Mouse (Mus musculus) neural tube, embryonic 11.5 days (tissue): Measurements from ENCODE around the gene Rac1. TPM values are rescaled to one million over a fixed set of nuclear protein-coding genes. Genes with fewer than 3 reads are reported as not detected.
"Not testable (repeated sequence)": the region's sequence is repeated elsewhere in the genome, so short reads cannot be mapped to it uniquely, and the experiment has no call there.

Experiments
- ATAC-seq: fragments of 200-750 bp; cut with Nextera tagmentation; 2 replicates; pipeline ENCODE4 v1.8.0; 2017; ENCODE audit warnings: moderate number of reproducible peaks, mild to moderate bottlenecking, moderate TSS enrichment, moderate library complexity; ENCODE audit not compliant: insufficient read depth, low FRiP score, low TSS enrichment
- DNase-seq: peaks from one replicate; pipeline ENCODE4 v3.0.0-alpha.2; 2015; ENCODE audit warnings: low spot score
- H3K27ac ChIP-seq: fragments of 300-500 bp; sonication (generic); 2 replicates; pipeline ENCODE4 v1.5.1; 2014; ENCODE audit warnings: low read depth, mild to moderate bottlenecking, low read length
- H3K27me3 ChIP-seq: fragments of 300-500 bp; sonication (generic); 2 replicates; pipeline ENCODE4 v1.6.1; 2014; ENCODE audit warnings: mild to moderate bottlenecking, low read length, mixed read lengths; ENCODE audit not compliant: control insufficient read depth, insufficient read depth
- H3K36me3 ChIP-seq: fragments of 300-500 bp; sonication (generic); 2 replicates; pipeline ENCODE4 v1.6.1; 2014; ENCODE audit warnings: mild to moderate bottlenecking, low read length, moderate library complexity, mixed read lengths; ENCODE audit not compliant: control insufficient read depth, insufficient read depth
- H3K4me1 ChIP-seq: fragments of 300-500 bp; sonication (generic); 2 replicates; pipeline ENCODE4 v1.6.1; 2014; ENCODE audit warnings: low read length, mixed read lengths; ENCODE audit not compliant: control insufficient read depth, insufficient read depth
- H3K4me2 ChIP-seq: fragments of 300-500 bp; sonication (generic); 2 replicates; pipeline ENCODE4 v1.6.1; 2014; ENCODE audit warnings: low read depth, mild to moderate bottlenecking, moderate library complexity
- H3K4me3 ChIP-seq: fragments of 300-500 bp; sonication (generic); 2 replicates; pipeline ENCODE4 v1.5.1; 2014; ENCODE audit warnings: low read depth, low read length
- H3K9ac ChIP-seq: fragments of 300-500 bp; sonication (generic); 2 replicates; pipeline ENCODE4 v1.6.1; 2014; ENCODE audit warnings: mild to moderate bottlenecking, low read length
- H3K9me3 ChIP-seq: fragments of 300-500 bp; sonication (generic); 2 replicates; pipeline ENCODE4 v1.6.1; 2016; ENCODE audit warnings: low read length; ENCODE audit not compliant: control insufficient read depth
- WGBS: fragments of 180-500 bp; shearing (Covaris S2); extraction: QIAGEN DNeasy Blood & Tissue Kit; methylation state at CpG from one replicate; pipeline ENCODE4 v1.1.7; 2014; 5-methylcytosine and 5-hydroxymethylcytosine counted together
- polyA plus RNA-seq: library from polyadenylated mRNA; unstranded; fragments of >200 nt; fragmentation: Nextera tagmentation; extraction: Ambion mirVana; gene quantifications from 2 replicates; pipeline ENCODE4 v1.2.1, GENCODE M21; 2014

Gene Rac1
- polyA plus RNA-seq: 519 and 552 TPM in 2 replicates

- Histone ChIP-seq H3K4me3 (peak within 1 kb of the TSS; percentile 98), H3K9me3 (no peaks in the 10 kb centered on the region), H3K36me3 (no peaks in the 10 kb centered on the region), H3K4me1 (peaks cover 13% of the 10 kb centered on the region), H3K4me2 (peak within 1 kb of the TSS; percentile 91), H3K9ac (peak within 1 kb of the TSS; percentile 99), H3K27me3 (no peaks in the 10 kb centered on the region), H3K27ac (peak within 1 kb of the TSS; percentile 98)
- peak; percentile 93 for ATAC-seq
- WGBS: 0% methylated on average over 64 of the region's 105 CpGs
- DNase-seq: peak; percentile 98
Observed at GRCm38 (mm10) chr5:143527486-143528307, at the start of gene Rac1. Gene Rac1, minus strand, starts transcription at chr5:143528036.

DNA sequence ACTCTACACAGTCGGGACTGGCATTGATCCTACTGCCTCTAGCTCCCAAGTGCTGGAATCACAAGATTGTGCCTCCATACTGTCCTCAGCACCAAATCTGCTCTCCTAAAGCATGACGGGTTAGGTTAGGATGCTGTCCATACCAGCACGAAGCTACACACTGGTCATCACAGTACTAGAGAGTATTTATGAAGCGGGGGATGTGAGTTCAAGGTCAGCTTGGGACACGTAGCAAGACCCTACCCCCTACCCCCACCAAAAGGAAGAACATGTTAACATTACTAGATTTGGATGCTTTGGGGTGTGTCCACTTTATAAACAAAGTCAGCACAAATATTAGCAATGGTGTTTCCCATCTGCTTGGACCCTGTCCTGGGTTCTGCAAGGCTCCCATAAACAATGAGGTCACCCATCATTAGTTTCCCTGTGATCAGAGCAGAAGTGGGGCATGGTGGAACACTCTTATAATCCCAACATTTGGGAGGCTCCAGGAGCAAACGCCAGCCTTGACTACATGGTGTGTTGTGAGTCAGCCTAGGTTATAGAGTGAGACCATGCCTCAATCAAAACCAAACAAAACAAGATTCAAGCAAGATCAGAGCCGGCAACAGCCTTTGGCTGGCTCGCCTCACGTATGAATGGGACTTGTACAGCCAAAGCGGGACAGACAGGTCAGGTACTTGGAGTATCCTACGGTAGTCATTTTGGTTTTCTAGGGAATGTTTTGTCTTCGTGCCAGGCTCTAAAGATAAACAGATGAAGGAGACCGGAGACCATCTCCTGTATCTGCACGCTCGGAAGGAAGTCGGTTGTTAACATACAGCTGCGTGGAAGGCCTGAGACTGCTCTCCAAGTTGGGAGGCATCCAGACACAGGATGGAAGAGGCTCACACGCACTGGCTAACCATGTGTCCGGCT lies 46.7 kb upstream of the Rac1 start:
- Histone ChIP-seq H3K9ac (no peak overlapping the region), H3K9me3 (no peaks in the 10 kb centered on the region), H3K27me3 (no peaks in the 10 kb centered on the region), H3K4me2 (no peak overlapping the region), H3K27ac (no peak overlapping the region), H3K4me3 (no peak overlapping the region), H3K36me3 (no peaks in the 10 kb centered on the region), H3K4me1 (no peaks in the 10 kb centered on the region)
- ATAC-seq (no peak), DNase-seq (no peak)
- 89% methylated on average over 19 of the region's 19 CpGs for WGBS

DNA sequence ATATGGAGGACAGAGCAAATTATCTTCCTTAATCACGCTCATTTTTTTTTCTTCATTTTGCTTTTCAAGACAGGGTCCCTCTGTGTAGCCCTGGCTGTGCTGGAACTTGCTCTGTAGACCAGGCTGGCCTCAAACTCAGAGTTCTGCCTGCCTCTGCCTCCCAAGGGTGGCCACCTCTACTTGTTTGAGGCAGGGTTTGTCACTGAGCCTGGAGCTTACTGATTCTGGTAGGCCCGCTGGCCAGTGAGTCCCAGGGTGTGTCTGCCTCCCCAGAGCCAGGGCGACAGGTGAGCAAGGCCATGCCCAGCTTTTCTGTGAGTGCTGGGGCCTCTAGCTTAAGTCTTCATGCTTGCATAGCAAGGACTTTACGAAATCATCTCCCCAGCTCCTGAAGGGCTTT lies 45.2 kb upstream of the Rac1 start:
- 87% methylated on average over 4 of the region's 4 CpGs for WGBS
- H3K4me2 ChIP-seq: no peak overlapping the region
- no peaks in the 10 kb centered on the region for H3K4me1 ChIP-seq
- no peak overlapping the region for H3K4me3 ChIP-seq
- ATAC-seq (no peak), DNase-seq (no peak)
- no peaks in the 10 kb centered on the region for H3K36me3 ChIP-seq
- H3K9ac ChIP-seq: no peak overlapping the region
- no peak overlapping the region for H3K27ac ChIP-seq
- H3K9me3 ChIP-seq: no peaks in the 10 kb centered on the region
- no peaks in the 10 kb centered on the region for H3K27me3 ChIP-seq

DNA sequence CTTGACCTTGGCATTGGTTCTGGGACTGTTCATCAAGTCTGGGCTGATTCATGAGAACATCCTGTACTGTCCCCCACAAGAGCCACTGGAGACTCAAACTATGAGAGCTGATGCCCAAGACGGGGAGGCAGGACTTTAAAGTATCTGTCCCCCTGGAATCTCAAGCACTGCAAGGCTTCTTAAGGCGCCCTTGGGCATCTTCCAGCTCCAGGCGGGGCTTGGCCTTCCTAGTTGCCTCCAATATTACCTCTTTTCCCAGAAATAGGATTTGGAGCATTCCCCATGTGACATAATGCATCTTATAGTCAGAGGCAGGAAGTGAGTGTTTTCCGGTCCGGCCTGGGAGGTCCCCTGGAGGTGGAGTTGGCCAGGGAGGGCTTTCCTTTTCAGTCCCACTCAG lies 44.4 kb upstream of the Rac1 start:
- no peak overlapping the region for H3K4me2 ChIP-seq
- no peak for DNase-seq
- H3K4me1 ChIP-seq: no peaks in the 10 kb centered on the region
- ATAC-seq: no peak
- no peak overlapping the region for H3K4me3 ChIP-seq
- 91% methylated on average over 5 of the region's 5 CpGs for WGBS
- H3K27ac ChIP-seq: no peak overlapping the region
- H3K9ac ChIP-seq: no peak overlapping the region
- no peaks in the 10 kb centered on the region for H3K9me3 ChIP-seq
- no peaks in the 10 kb centered on the region for H3K36me3 ChIP-seq
- no peaks in the 10 kb centered on the region for H3K27me3 ChIP-seq

DNA sequence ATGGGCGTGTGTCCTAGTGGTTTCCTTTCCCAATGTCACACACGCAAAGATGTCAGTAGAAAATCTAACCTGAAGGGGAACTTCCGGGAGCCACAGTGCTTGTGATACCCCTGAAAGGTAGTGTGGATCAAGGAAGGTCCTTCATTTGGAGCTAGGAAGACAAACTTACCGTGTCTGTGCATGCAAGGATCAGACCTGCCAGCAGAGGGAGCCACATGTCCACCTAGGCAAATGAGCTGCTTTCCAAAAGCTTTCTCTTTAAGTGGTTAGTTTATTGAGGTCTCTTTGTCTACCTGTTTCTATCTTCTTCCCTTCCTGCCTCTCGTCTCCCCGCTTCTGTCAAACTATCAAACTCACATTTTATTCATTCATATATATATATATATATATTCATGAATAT lies 40.0 kb upstream of the Rac1 start:
- no peak overlapping the region for H3K4me3 ChIP-seq
- no peak overlapping the region for H3K27ac ChIP-seq
- no peaks in the 10 kb centered on the region for H3K4me1 ChIP-seq
- H3K36me3 ChIP-seq: no peaks in the 10 kb centered on the region
- no peaks in the 10 kb centered on the region for H3K27me3 ChIP-seq
- H3K9ac ChIP-seq: no peak overlapping the region
- no peak for ATAC-seq
- 21% methylated on average over 6 of the region's 6 CpGs for WGBS
- peak; percentile 85 for DNase-seq
- no peak overlapping the region for H3K4me2 ChIP-seq
- no peaks in the 10 kb centered on the region for H3K9me3 ChIP-seq

DNA sequence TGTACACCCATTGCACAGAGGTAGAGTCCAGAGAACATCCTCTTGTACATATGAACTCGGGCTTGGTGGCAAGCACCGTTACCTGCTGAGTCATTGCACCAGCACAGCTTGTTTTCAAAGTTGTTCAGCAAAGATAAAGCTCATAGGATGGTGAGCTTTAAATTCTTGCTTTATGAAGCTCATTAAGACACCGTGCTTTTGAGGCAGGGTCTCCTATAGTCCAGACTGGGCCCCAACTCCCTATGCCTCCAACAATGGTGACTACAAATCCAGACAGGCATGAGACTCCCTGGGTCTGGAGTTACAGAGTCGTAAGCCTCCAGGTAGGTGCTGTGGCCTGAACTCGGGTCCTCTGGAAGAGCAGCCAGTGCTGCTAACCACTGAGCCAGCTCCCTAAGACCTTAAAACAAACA lies 39.4 kb upstream of the Rac1 start:
- no peaks in the 10 kb centered on the region for H3K36me3 ChIP-seq
- no peak overlapping the region for H3K9ac ChIP-seq
- 92% methylated on average over 5 of the region's 5 CpGs for WGBS
- no peaks in the 10 kb centered on the region for H3K4me1 ChIP-seq
- no peaks in the 10 kb centered on the region for H3K9me3 ChIP-seq
- no peaks in the 10 kb centered on the region for H3K27me3 ChIP-seq
- DNase-seq: no peak
- ATAC-seq: no peak
- H3K27ac ChIP-seq: no peak overlapping the region
- H3K4me2 ChIP-seq: no peak overlapping the region
- H3K4me3 ChIP-seq: no peak overlapping the region

DNA sequence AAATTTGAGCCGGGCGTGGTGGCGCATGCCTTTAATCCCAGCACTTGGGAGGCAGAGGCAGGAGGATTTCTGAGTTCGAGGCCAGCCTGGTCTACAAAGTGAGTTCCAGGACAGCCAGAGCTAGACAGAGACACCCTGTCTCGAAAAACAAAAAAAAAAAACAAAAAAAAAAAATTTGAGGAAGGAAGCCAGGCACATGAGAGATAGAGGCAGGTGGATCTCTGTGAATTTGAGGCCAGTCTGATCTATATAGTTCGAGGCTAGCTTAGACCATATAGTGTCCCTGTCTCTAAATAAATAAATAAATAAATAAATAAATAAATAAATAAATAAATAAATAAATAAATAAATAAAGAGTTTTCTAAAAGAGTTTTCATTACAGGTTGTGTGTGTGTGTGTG lies 39.0 kb upstream of the Rac1 start:
- not testable (repeated sequence) for H3K4me2 ChIP-seq, H3K4me1 ChIP-seq, ATAC-seq, H3K36me3 ChIP-seq, H3K9ac ChIP-seq, H3K27me3 ChIP-seq, H3K9me3 ChIP-seq, H3K27ac ChIP-seq, DNase-seq, H3K4me3 ChIP-seq
- whole genome bisulfite sequencing: 93% methylated on average over 6 of the region's 6 CpGs

GRCm38 (mm10) chr5:143561544-143562185 lies 33.8 kb upstream of the Rac1 start:
- no peak overlapping the region for H3K27ac ChIP-seq
- 86% methylated on average over 14 of the region's 14 CpGs for WGBS

More at GRCm38 (mm10) chr5:143561544-143562185, 33.8 kb upstream of the Rac1 start:
- Histone ChIP-seq H3K36me3 (no peaks in the 10 kb centered on the region; the same call in 1 of the 2 replicates), H3K4me1 (no peaks in the 10 kb centered on the region), H3K9me3 (no peaks in the 10 kb centered on the region), H3K9ac (no peak overlapping the region), H3K4me2 (no peak overlapping the region), H3K4me3 (no peak overlapping the region), H3K27me3 (no peaks in the 10 kb centered on the region)
- ATAC-seq: no peak
- no peak for DNase-seq
